Mouse (Mus musculus): Measurements from ENCODE around the gene Mrps36.
A peak's percentile ranks its signal among the peaks of the same experiment; 100 is the strongest.
"Not testable (repeated sequence)": the region's sequence is repeated elsewhere in the genome, so short reads cannot be mapped to it uniquely, and the experiment has no call there.

Gene Mrps36

DNA sequence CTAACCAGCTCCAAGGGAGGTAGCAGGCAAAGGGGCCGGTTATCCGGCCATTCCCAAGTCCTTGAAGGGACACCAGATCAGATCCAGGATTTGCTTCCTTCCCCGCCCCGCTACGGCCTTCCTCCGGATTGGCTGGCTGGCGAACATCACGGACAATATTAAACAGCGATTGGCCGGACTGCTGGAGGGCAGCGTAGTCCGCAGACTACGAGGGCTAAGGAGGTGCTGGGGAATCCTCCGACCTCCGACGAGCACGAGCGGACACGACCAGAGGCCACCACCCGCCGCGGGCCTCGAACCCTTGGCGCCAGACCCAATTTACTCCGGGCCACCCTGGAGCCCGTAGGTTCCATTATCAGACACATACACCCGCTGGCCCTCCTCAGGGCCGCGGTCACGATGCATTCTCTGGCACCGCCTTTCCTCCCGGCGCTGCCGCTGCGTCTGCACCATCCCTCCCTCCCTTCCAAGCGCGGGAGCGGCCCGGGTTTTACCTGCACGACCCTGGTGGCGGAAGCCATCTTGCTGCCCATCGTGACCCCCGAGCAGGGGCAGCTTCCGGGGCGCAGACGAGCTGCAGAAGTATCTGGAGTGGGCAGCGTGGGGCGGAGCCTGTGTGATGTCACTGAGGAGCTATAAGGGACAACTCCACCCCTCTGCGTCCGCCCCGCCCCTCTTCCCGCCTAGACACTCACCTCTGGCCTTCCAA lies at the start of gene Mrps36:
Gene Mrps36 (minus strand): TSS at position 624 of the 709 bp plus-strand sequence.
- DNase-seq, result peak; percentile 92 to 94

GRCm38 (mm10) chr13:100789083-100789482 lies 44.6 kb upstream of the Mrps36 start:
- no peak for DNase-seq

GRCm38 (mm10) chr13:100788057-100788456 lies 43.6 kb upstream of the Mrps36 start:
- not testable (repeated sequence) for DNase-seq

DNA sequence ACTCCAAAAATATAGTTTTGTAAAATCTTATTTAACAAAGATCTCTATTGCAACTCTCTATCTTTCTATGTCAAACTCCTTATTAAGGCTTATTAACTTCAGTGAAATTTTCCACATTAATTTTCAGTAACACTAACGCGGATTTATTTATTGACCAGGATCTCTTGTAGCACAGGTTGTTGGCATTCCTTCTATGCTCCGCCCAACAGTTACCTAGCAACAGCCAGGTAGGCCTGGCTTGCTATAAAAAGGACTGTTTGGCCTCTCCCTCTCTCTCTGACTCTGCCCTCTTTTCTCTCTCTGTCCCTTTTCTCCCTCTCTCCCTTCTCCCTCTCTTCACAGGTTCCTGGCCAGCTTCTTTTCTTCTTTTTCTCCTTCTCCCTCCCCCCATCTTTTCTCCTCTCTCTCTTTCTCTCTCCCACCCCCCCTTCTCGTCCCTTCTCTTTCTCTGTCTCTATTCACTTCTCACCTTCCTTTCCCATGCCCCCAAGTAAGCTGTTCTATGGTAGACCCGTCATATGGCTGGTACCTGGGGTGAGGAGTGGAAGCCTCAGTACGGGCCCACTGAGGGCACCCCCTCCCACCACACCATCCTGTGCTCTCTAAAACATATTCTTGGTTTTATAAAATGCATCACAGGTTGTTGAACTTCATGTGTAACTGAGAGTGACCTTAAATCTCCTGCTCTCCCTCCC lies 43.0 kb upstream of the Mrps36 start:
- no peak for DNase-seq

DNA sequence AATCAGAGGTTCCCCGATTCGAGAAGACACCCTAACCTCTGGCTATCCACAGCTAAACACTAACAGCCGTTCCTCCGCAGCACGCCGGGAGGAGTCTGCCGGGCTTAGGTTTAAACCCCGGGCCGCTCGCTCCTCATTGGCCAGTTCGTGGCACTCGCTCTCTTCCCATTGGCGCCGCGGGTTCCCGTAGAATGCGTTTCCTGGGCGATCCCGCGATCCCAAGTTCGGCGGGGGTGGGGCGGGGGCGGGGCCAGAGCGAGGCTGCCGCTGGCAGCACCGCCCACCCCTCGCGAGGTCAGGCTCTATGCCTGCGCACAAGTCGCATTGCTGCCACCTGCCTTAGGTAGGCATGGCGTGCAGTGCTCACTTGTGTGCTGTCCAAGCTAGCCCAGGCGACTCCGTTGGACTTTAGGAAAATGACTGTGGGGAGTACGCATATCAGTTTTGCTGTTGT lies 42.0 kb upstream of the Mrps36 start, which contains the start of gene Ccnb1:
Gene Ccnb1 (minus strand): TSS at position 157 of the 454 bp plus-strand sequence.
- peak; percentile 87 to 90 for DNase-seq

DNA sequence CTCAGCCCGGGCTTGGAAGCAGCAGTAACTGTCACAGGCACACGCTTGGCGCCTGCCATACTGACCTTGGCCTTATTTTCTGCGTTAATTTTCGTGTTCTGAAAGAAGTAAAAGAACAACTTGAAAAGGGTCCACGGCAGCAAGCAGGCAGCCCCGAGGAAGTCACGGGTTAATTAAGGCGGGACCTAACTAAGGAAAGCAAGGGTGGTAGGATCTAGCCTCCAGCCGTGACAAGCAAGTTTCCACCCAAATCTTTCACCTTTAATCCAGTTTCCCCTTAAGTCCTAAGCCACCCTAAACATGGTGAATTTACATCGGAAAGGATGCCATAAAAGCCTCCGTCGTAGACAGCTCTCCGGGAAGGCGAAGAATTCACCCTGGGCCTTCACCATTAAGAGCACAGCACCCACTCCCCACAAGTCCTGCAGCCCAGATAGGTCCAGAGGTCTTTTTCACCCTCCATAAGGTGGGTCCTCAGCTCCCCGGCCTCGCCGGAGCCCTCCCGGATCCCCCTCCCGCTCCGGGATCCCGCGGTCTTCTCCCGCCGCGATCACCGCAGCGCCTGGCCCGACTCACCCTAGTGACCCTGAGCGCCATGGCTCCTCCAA lies 41.5 kb upstream of the Mrps36 start:
- DNase-seq, result no peak

DNA sequence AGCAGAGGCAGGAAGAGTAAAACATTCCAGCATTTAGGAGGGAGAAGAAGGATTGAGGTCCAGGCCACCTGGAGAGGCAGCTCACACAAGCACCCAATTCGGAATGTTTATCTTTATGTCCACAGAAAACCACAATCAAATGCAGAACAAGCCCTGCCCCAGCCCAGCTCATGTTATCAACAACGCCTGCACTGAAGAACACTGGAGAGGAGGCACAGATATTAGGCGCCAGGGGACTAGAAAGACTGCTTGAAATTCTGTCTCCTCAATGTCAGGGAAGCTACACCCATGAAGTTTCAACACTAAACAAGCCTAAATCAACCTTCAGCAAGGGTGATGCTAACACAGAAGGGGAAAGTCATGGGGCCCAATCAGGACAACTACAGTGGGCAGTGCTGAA lies 33.0 kb upstream of the Mrps36 start:
- DNase-seq, result no peak

DNA sequence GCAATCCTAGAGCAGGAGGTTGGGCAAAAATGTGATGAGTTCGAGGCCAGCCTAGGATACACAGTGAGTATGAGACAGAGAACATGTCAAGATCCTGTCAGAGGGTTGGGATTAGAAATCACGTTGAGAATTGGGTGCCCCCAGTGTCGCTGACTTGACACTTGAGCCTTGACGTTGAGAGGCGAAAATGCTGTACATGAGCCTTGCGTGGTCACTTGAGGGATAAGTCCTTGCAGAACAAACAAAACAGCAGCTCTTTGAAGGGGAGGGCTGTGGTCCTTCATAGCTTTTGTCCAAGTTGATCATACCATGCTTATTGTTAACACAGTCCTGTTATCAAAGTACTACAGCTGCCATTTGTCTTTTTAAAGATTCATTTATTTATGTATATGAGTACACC lies 32.3 kb upstream of the Mrps36 start:
- DNase-seq, result no peak

DNA sequence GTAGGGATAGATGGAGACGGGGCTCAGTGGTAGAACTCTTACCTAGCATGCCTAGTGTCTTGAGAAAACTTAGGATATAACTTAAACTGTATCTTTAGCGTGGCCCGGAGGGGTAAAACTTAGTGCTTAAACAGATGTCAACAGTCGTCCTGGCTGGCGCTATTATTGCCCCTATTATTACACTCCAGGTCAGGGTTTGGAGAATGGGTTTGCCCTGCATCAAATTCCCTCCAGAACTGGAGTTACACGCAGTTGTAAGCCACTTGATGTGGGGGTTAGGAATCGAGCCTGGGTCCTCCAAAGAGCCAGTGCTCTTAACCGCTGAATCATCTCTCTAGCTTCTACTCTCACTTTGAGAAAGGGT lies 31.6 kb upstream of the Mrps36 start:
- DNase-seq, result no peak

- peak; percentile 60 to 69 for DNase-seq
Observed at GRCm38 (mm10) chr13:100775252-100776055, 31.0 kb upstream of the Mrps36 start, which contains the start of gene Cenph. Gene Cenph (minus strand): TSS chr13:100775899.

- DNase-seq, result no peak
Observed at GRCm38 (mm10) chr13:100774704-100775103, 30.2 kb upstream of the Mrps36 start.

GRCm38 (mm10) chr13:100755329-100755728 lies 10.9 kb upstream of the Mrps36 start:
- DNase-seq, result no peak

GRCm38 (mm10) chr13:100754186-100754585 lies 9.7 kb upstream of the Mrps36 start:
- no peak for DNase-seq

DNA sequence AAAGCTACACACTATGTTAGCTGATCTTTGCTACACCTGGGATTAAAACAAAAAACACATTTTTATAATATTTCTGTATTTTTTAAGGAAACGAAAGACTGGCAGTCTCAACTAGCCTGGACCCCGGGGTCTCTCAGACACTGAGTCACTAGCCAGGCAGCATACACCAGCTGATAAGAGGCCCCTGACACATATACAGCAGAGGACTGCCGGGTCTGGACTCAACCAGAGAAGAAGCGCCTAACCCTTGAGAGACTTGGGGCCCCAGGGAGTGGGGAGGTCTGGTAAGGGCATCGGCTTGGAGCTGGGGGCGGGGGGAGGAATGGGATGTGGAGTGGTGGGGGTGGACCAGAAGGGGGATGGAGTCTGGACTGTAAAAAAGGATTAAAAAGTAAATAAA lies 8.6 kb upstream of the Mrps36 start:
- DNase-seq, result no peak

DNA sequence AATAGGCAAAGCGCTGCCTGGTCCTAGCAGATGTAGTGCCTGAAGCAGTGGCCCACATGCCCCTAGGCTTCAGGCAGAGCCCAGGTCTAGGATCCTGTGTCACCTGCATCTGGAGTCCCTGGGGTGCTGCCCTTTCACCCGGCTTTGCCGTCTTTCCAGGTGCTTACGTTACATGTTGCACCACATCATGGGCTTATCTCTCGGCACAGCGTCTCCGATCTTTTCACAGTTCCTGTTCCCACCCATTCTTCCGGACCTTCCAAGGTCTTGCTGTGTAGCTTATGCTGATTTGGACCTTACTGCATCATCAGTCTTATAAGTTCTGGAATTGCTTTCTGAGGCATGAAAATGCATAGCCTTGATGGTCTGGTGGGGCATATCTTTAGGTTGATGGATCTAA lies 8.1 kb upstream of the Mrps36 start:
- no peak for DNase-seq

- no peak for DNase-seq
Observed at GRCm38 (mm10) chr13:100751402-100751801, 6.9 kb upstream of the Mrps36 start.

GRCm38 (mm10) chr13:100750799-100751198 lies 6.3 kb upstream of the Mrps36 start:
- DNase-seq, result no peak

DNA sequence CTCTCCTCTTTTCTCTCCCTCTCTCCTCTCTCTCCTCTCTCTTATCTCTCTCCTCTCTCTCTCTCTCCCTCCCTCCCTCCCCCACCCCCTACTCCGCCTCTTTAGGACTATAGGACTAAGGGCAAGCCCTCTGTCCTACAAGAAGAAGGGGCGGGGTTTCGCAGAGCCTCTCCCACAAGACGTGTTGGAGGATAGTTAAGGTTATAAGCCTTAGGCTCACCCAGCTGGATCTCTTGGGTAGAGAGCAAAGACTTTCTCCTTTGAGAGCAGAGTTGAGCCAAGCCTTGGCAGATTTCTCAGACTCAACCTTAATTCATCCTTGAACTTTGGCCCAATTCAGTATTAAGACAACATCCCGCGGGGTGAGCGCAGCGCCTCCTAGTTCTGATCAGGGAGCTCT lies 4.2 kb upstream of the Mrps36 start:
- DNase-seq, result no peak

DNA sequence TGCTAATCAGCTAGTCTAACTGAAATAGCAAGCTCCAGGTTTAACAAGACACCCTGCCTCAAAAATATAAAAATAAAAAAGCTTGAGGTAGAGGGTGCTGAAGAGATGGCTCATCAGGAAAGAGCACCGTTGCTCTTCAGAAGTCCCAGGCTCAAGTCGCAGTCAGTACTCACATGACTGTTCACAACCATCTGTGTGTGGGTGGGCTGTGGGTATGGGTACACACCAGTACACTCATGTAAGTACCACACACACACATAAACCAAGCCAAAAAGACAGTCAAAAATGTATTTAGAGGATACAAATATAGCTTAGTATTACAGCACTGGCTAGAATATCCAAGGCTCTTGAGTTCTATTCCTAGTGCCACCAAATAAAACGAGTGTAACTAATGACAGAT lies 1.6 kb upstream of the Mrps36 start:
- DNase-seq, result no peak

DNA sequence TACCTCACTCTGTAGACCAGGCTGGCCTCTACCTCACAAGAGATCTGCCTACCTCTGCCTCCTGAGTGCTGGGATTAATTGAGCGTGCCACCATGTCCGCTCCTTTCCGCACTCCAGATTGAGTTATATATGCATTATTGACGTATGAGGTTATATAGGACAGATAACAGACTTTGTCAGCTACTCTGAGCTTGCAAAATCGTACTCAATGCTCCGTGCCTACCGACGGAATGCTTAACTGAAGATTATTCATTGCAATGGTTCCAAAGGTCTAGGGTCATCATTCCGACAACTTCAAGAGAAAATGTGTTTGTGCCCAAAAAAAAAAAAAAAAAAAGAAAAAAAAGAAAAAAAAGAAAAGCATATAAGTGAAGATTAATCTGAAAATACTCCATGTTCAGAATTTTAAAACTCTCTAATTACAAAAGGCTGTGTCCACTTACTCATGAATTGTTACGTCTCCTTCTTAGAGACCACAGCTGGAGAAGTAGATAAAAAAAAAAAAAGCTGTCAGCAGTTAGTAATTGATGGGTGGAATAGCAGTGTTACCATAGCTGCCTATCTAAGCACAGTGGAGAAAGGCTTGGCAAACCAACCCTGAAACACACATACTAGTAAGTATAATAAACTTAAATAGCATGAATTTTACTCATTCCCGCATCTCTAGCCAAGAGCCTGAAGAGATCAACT lies 968 bp downstream of the Mrps36 start:
- DNase-seq, result no peak

DNA sequence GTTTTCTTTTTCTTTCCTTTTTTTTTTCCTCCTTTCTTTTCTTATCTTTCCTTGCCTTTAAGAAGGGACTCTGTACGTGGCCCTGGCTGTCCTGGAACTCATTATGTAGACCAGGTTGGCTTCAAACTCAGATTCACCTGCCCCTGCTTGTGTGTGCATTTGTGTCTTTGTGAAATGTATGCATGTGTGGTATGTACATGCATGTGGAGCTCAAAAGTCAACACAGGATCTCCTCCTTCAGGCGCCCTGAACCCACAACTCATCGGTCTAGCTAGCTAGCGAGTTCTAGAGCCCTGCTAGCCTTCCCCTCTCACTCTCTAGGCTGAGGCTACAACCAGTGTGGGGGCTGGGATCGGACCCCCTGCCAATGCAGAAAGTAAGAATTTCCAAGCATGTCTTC lies 1.6 kb downstream of the Mrps36 start:
- no peak for DNase-seq

DNA sequence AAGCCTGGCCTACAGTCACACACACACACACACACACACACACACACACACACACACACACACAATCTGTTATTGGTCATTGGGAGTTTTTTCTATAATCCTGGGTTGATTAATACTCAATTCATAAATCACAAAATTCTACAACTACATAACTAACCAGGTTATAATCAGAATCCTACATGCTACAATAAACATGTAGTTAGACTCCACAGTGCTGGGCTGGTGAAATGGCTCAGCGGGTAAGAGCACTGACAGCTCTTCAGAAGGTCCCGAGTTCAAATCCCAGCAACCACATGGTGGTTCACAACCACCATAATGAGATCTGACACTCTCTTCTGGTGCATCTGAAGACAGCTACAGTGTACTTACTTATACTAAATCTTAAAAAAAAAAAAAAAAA lies 11.7 kb downstream of the Mrps36 start:
- no peak for DNase-seq

Measured in cerebellum, postnatal 36 days (tissue).